Mouse (Mus musculus) midbrain, embryonic 13.5 days (tissue): ENCODE results near the gene Lrrc8c. TPM values are rescaled to one million over a fixed set of nuclear protein-coding genes. Genes with fewer than 3 reads are reported as not detected.

Experiments used
- ATAC-seq: fragments of 200-750 bp; cut with Nextera tagmentation; 2 replicates; pipeline ENCODE4 v1.8.0; 2017; ENCODE audit warnings: mild to moderate bottlenecking, moderate TSS enrichment, moderate library complexity
- H3K27ac ChIP-seq: fragments of 300-500 bp; sonication (generic); 2 replicates; pipeline ENCODE4 v1.5.1; 2015; ENCODE audit warnings: inconsistent platforms, mild to moderate bottlenecking, moderate library complexity
- H3K27me3 ChIP-seq: fragments of 300-500 bp; sonication (generic); 2 replicates; pipeline ENCODE4 v1.6.1; 2015; ENCODE audit warnings: mild to moderate bottlenecking, inconsistent platforms
- H3K36me3 ChIP-seq: fragments of 300-500 bp; sonication (generic); 2 replicates; pipeline ENCODE4 v1.6.1; 2015; ENCODE audit warnings: mild to moderate bottlenecking, inconsistent platforms
- H3K4me1 ChIP-seq: fragments of 300-500 bp; sonication (generic); replicated peaks from 2 replicates; pipeline ENCODE4 v1.6.1; 2015; ENCODE audit warnings: inconsistent platforms
- H3K4me2 ChIP-seq: fragments of 300-500 bp; sonication (generic); replicated peaks from 2 replicates; pipeline ENCODE4 v1.6.1; 2015; ENCODE audit warnings: moderate library complexity, mild to moderate bottlenecking, inconsistent platforms
- H3K4me3 ChIP-seq: fragments of 300-500 bp; sonication (generic); replicated peaks from 2 replicates; pipeline ENCODE4 v1.5.1; 2015; ENCODE audit warnings: mild to moderate bottlenecking, inconsistent platforms
- H3K9ac ChIP-seq: fragments of 300-500 bp; sonication (generic); replicated peaks from 2 replicates; pipeline ENCODE4 v1.6.1; 2015; ENCODE audit warnings: mild to moderate bottlenecking, inconsistent platforms
- H3K9me3 ChIP-seq: fragments of 300-500 bp; sonication (generic); 2 replicates; pipeline ENCODE4 v1.6.1; 2016; ENCODE audit warnings: mild to moderate bottlenecking, inconsistent platforms
- WGBS: fragments of 180-500 bp; shearing (Covaris S2); methylation state at CpG from one replicate; pipeline ENCODE4 v1.1.7; 2015; 5-methylcytosine and 5-hydroxymethylcytosine counted together
- polyA plus RNA-seq: library from polyadenylated mRNA; unstranded; fragments of >200 nt; fragmentation: Nextera tagmentation; extraction: Ambion mirVana; gene quantifications from 2 replicates; pipeline ENCODE4 v1.2.1, GENCODE M21; 2015

Lrrc8c gene
- polyA plus RNA-seq, 1 experiment from 2014 or later = 9.7 TPM

GRCm38 (mm10) chr5:105558517-105558916, 39.3 kb downstream of the Lrrc8c start:
- Histone ChIP-seq H3K9ac (no peak overlapping the region), H3K36me3 (no peaks in the 10 kb centered on the region), H3K4me3 (no peak overlapping the region), H3K27ac (no peak overlapping the region), H3K4me2 (no peak overlapping the region), H3K4me1 (peaks cover 8% of the 10 kb centered on the region; the same call in 1 of the 2 replicates), H3K9me3 (no peaks in the 10 kb centered on the region; the same call in 1 of the 2 replicates), H3K27me3 (no peaks in the 10 kb centered on the region)
- ATAC-seq = no peak
- WGBS = 93% methylated on average over 4 of the region's 4 CpGs

- Histone ChIP-seq H3K9ac (no peak overlapping the region), H3K27me3 (no peaks in the 10 kb centered on the region), H3K4me2 (no peak overlapping the region), H3K27ac (no peak overlapping the region), H3K36me3 (no peaks in the 10 kb centered on the region), H3K4me3 (no peak overlapping the region), H3K4me1 (peaks cover 8% of the 10 kb centered on the region; the same call in 1 of the 2 replicates), H3K9me3 (no peaks in the 10 kb centered on the region; the same call in 1 of the 2 replicates)
- no peak for ATAC-seq
These were observed 42.7 kb downstream of the Lrrc8c start for GRCm38 (mm10) chr5:105561926-105562325.

GRCm38 (mm10) chr5:105564761-105565160, 45.6 kb downstream of the Lrrc8c start:
- Histone ChIP-seq H3K27me3 (no peaks in the 10 kb centered on the region), H3K4me1 (no peaks in the 10 kb centered on the region; the same call in 1 of the 2 replicates), H3K4me3 (no peak overlapping the region), H3K9me3 (no peaks in the 10 kb centered on the region), H3K9ac (no peak overlapping the region), H3K4me2 (no peak overlapping the region), H3K36me3 (no peaks in the 10 kb centered on the region), H3K27ac (no peak overlapping the region)
- WGBS = 85% methylated on average over 4 of the region's 4 CpGs
- ATAC-seq = no peak

GRCm38 (mm10) chr5:105565824-105566223, 46.6 kb downstream of the Lrrc8c start:
- Histone ChIP-seq H3K4me3 (no peak overlapping the region), H3K36me3 (no peaks in the 10 kb centered on the region), H3K9ac (no peak overlapping the region), H3K4me2 (no peak overlapping the region), H3K27me3 (no peaks in the 10 kb centered on the region), H3K27ac (no peak overlapping the region), H3K4me1 (no peaks in the 10 kb centered on the region; the same call in 1 of the 2 replicates), H3K9me3 (no peaks in the 10 kb centered on the region)
- ATAC-seq = no peak
- WGBS = 91% methylated on average over 4 of the region's 4 CpGs

- WGBS = 53% methylated on average over 7 of the region's 7 CpGs
- Histone ChIP-seq H3K9me3 (no peaks in the 10 kb centered on the region), H3K4me2 (no peak overlapping the region), H3K4me3 (no peak overlapping the region), H3K27me3 (no peaks in the 10 kb centered on the region), H3K4me1 (no peaks in the 10 kb centered on the region; the same call in 1 of the 2 replicates), H3K27ac (no peak overlapping the region), H3K36me3 (no peaks in the 10 kb centered on the region), H3K9ac (no peak overlapping the region)
- ATAC-seq = peak; percentile 72
These were observed 47.7 kb downstream of the Lrrc8c start for GRCm38 (mm10) chr5:105566852-105567412.

GRCm38 (mm10) chr5:105568043-105568747, 49.0 kb downstream of the Lrrc8c start:
- no peak overlapping the region for H3K9ac ChIP-seq
- no peaks in the 10 kb centered on the region; the same call in 1 of the 2 replicates for H3K4me1 ChIP-seq
- no peaks in the 10 kb centered on the region for H3K27me3 ChIP-seq
- H3K27ac ChIP-seq = no peak overlapping the region
- WGBS = 79% methylated on average over 6 of the region's 6 CpGs
- no peaks in the 10 kb centered on the region for H3K9me3 ChIP-seq
- H3K36me3 ChIP-seq = no peaks in the 10 kb centered on the region
- no peak overlapping the region for H3K4me2 ChIP-seq
- no peak for ATAC-seq
- no peak overlapping the region for H3K4me3 ChIP-seq

GRCm38 (mm10) chr5:105569168-105569567, 50.0 kb downstream of the Lrrc8c start:
- no peaks in the 10 kb centered on the region for H3K9me3 ChIP-seq
- no peak for ATAC-seq
- H3K4me2 ChIP-seq = no peak overlapping the region
- no peak overlapping the region for H3K4me3 ChIP-seq
- H3K4me1 ChIP-seq = no peaks in the 10 kb centered on the region; the same call in 1 of the 2 replicates
- H3K36me3 ChIP-seq = no peaks in the 10 kb centered on the region
- WGBS = 93% methylated on average over 2 of the region's 2 CpGs
- no peak overlapping the region for H3K9ac ChIP-seq
- no peak overlapping the region for H3K27ac ChIP-seq
- H3K27me3 ChIP-seq = no peaks in the 10 kb centered on the region

- Histone ChIP-seq H3K27ac (no peak overlapping the region), H3K4me1 (no peaks in the 10 kb centered on the region), H3K36me3 (no peaks in the 10 kb centered on the region), H3K27me3 (no peaks in the 10 kb centered on the region), H3K4me3 (no peak overlapping the region), H3K4me2 (no peak overlapping the region), H3K9ac (no peak overlapping the region), H3K9me3 (no peaks in the 10 kb centered on the region)
- no peak for ATAC-seq
- WGBS = 77% methylated on average over 5 of the region's 5 CpGs
These were observed 53.0 kb downstream of the Lrrc8c start for GRCm38 (mm10) chr5:105572160-105572692.

GRCm38 (mm10) chr5:105572876-105573275, 53.7 kb downstream of the Lrrc8c start:
- Histone ChIP-seq H3K27ac (no peak overlapping the region), H3K27me3 (no peaks in the 10 kb centered on the region), H3K4me3 (no peak overlapping the region), H3K9ac (no peak overlapping the region), H3K36me3 (no peaks in the 10 kb centered on the region), H3K4me1 (no peaks in the 10 kb centered on the region), H3K9me3 (no peaks in the 10 kb centered on the region), H3K4me2 (no peak overlapping the region)
- 82% methylated on average over 7 of the region's 7 CpGs for WGBS
- ATAC-seq = no peak

- H3K4me2 ChIP-seq = no peak overlapping the region
- no peak overlapping the region for H3K27ac ChIP-seq
- H3K36me3 ChIP-seq = no peaks in the 10 kb centered on the region
- no peaks in the 10 kb centered on the region for H3K4me1 ChIP-seq
- no peak for ATAC-seq
- no peaks in the 10 kb centered on the region for H3K9me3 ChIP-seq
- H3K4me3 ChIP-seq = no peak overlapping the region
- 96% methylated on average over 5 of the region's 5 CpGs for WGBS
- H3K9ac ChIP-seq = no peak overlapping the region
- no peaks in the 10 kb centered on the region for H3K27me3 ChIP-seq
These were observed 55.6 kb downstream of the Lrrc8c start for GRCm38 (mm10) chr5:105574835-105575234.

GRCm38 (mm10) chr5:105575839-105576238, 56.7 kb downstream of the Lrrc8c start:
- H3K4me2 ChIP-seq = no peak overlapping the region
- H3K27ac ChIP-seq = no peak overlapping the region
- no peak overlapping the region for H3K4me3 ChIP-seq
- no peak overlapping the region for H3K9ac ChIP-seq
- no peaks in the 10 kb centered on the region for H3K36me3 ChIP-seq
- no peaks in the 10 kb centered on the region for H3K27me3 ChIP-seq
- no peaks in the 10 kb centered on the region for H3K4me1 ChIP-seq
- ATAC-seq = no peak
- WGBS = 77% methylated on average over 6 of the region's 6 CpGs
- no peaks in the 10 kb centered on the region for H3K9me3 ChIP-seq

GRCm38 (mm10) chr5:105580909-105581308, 61.7 kb downstream of the Lrrc8c start:
- 91% methylated on average over 10 of the region's 10 CpGs for WGBS
- no peak overlapping the region for H3K4me3 ChIP-seq
- ATAC-seq = no peak
- no peak overlapping the region for H3K4me2 ChIP-seq
- H3K27ac ChIP-seq = no peak overlapping the region
- H3K36me3 ChIP-seq = no peaks in the 10 kb centered on the region
- no peaks in the 10 kb centered on the region for H3K9me3 ChIP-seq
- H3K9ac ChIP-seq = no peak overlapping the region
- no peaks in the 10 kb centered on the region for H3K27me3 ChIP-seq
- H3K4me1 ChIP-seq = peaks cover 8% of the 10 kb centered on the region
